In the genomic region with DNA sequence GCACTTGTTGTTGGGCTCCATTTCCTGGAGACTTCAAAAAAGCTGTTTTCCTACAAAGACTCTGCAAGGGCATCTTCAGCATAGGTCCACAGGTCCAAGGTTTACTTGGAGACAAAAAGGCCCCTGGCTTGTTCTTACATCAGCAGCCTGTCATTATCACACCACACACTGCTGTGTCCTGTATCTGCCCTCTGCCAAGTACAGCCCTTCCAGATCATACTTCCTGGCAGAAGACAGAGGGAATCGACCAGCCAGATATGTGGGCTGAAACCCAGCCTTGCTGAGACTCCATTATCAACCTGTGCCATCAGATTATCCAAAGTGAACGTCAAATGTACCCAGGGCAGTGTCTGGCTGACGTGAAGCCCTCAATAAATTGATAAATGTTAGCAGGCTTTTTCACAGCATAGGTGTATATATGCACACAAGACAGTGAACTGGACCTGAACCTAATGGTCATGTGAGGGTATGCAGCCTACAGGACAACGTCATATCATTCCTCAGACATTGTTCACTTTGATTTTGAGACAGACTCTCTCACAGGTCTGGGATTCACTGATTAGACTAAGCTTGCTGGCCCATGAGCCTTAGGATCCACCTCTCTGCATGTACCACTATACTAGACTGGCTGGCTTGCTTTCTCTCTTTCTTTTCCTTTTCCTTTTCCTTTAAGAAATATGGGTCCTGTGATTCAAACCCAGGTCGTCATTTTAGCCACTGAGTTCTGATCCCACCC, we compare ENCODE assay signal across 34 mouse cellular contexts. TPM values are rescaled to one million over a fixed set of nuclear protein-coding genes. Genes with fewer than 3 reads are reported as not detected.
A peak's percentile ranks its signal among the peaks of the same experiment; 100 is the strongest.
DNase-seq lines count a peak whose midpoint lies in the region; ATAC-seq and TF ChIP-seq lines count a peak whose summit lies in the region.
"Had no signal": no experiment of that assay in that cellular context is flagged by ENCODE, and none has a peak within 500 bp of the region (broad histone marks: within the 10 kb centered on the region; RNA-seq: fewer than 3 reads in every experiment).

No protein-coding gene starts in this region.

- no peak for TF ChIP-seq CTCF in liver, embryonic 14.5 days (IDR thresholded peaks at IDR 0.05; ENCODE audit: low read depth)

- WGBS in heart, embryonic 11.5 days (ENCODE audit: insufficient replicate concordance), result 58% methylated on average over 5 of the region's 5 CpGs
- WGBS in liver, embryonic 14.5 days (ENCODE audit: insufficient replicate concordance), result 22% methylated on average over 5 of the region's 5 CpGs
- 84% methylated on average over 5 of the region's 5 CpGs for WGBS in kidney, embryonic 16.5 days

- H3K36me3 ChIP-seq in heart, embryonic 11.5 days (ENCODE audit: control insufficient read depth, insufficient read depth, low read length), result peaks cover 17% of the 10 kb centered on the region
- H3K36me3 ChIP-seq in liver, embryonic 14.5 days (replicated peaks; ENCODE audit: control insufficient read depth, insufficient read depth, low read depth), result no peaks in the 10 kb centered on the region
- peaks cover 20% of the 10 kb centered on the region for H3K36me3 ChIP-seq in kidney, embryonic 16.5 days (ENCODE audit: insufficient read depth, low read length)
- H3K36me3 ChIP-seq: G1E; midbrain, embryonic 15.5 days had no signal

- intact Hi-C loops in left cerebral cortex, postnatal 10 days (cut with DNase I), result no loop called here

- no peak overlapping the region for H3K4me3 ChIP-seq in heart, embryonic 11.5 days (ENCODE audit: low read depth, low read length)
- no peak overlapping the region for H3K4me3 ChIP-seq in liver, embryonic 14.5 days (ENCODE audit: insufficient read depth in 1 of 2, low read depth in 2 of 2, low read length in 2 of 2)
- no peak overlapping the region for H3K4me3 ChIP-seq in kidney, embryonic 16.5 days (ENCODE audit: low read length)
- H3K4me3 ChIP-seq: embryonic facial prominence, embryonic 10.5 days; embryonic facial prominence, embryonic 15.5 days; forebrain, embryonic 13.5 days; heart, adult 2 months; heart, embryonic 13.5 days; kidney, embryonic 15.5 days; midbrain, embryonic 10.5 days; midbrain, embryonic 15.5 days; neural tube, embryonic 15.5 days had no signal

- no peaks in the 10 kb centered on the region for H3K9me3 ChIP-seq in heart, embryonic 11.5 days (replicated peaks; ENCODE audit: control insufficient read depth, low read length)
- H3K9me3 ChIP-seq in liver, embryonic 14.5 days (ENCODE audit: control insufficient read depth, low read length), result no peaks in the 10 kb centered on the region
- no peaks in the 10 kb centered on the region for H3K9me3 ChIP-seq in kidney, embryonic 16.5 days (ENCODE audit: low read length)
- H3K9me3 ChIP-seq: embryonic facial prominence, embryonic 10.5 days; embryonic facial prominence, embryonic 15.5 days; forebrain, embryonic 13.5 days; G1E; heart, embryonic 13.5 days; kidney, embryonic 15.5 days; midbrain, embryonic 10.5 days; midbrain, embryonic 15.5 days; neural tube, embryonic 15.5 days had no signal

- H3K27me3 ChIP-seq in heart, embryonic 11.5 days (ENCODE audit: control insufficient read depth, insufficient read depth, low read length), result no peaks in the 10 kb centered on the region
- H3K27me3 ChIP-seq in liver, embryonic 14.5 days (ENCODE audit: control insufficient read depth, insufficient read depth, low read length), result no peaks in the 10 kb centered on the region
- H3K27me3 ChIP-seq in kidney, embryonic 16.5 days (ENCODE audit: insufficient read depth, low read length), result no peaks in the 10 kb centered on the region
- H3K27me3 ChIP-seq: embryonic facial prominence, embryonic 15.5 days; forebrain, embryonic 13.5 days; heart, embryonic 13.5 days; kidney, embryonic 15.5 days; midbrain, embryonic 15.5 days; neural tube, embryonic 15.5 days; Patski had no signal

- peak; percentile 47; the same call in 1 of the 2 replicates for TF ChIP-seq EP300 in liver, embryonic 14.5 days (IDR thresholded peaks at IDR 0.05; ENCODE audit: low read depth)

- peaks cover 4% of the 10 kb centered on the region for H3K4me1 ChIP-seq in heart, embryonic 11.5 days (ENCODE audit: control insufficient read depth, insufficient read depth, low read length)
- H3K4me1 ChIP-seq in liver, embryonic 14.5 days (replicated peaks; ENCODE audit: control insufficient read depth in 2 of 2, insufficient read depth in 2 of 2, low read length in 1 of 2), result peaks cover 7 to 14% of the 10 kb centered on the region in 2 experiments; a peak in 2 of 4 replicates
- H3K4me1 ChIP-seq in kidney, embryonic 16.5 days (ENCODE audit: insufficient read depth, low read length), result peaks cover 5% of the 10 kb centered on the region; the same call in 1 of the 2 replicates
- H3K4me1 ChIP-seq: embryonic facial prominence, embryonic 10.5 days; embryonic facial prominence, embryonic 15.5 days; forebrain, embryonic 13.5 days; kidney, embryonic 15.5 days; midbrain, embryonic 10.5 days; midbrain, embryonic 15.5 days; neural tube, embryonic 15.5 days had no signal

- no peak overlapping the region for H3K27ac ChIP-seq in heart, embryonic 11.5 days (ENCODE audit: low read depth, low read length)
- no peak overlapping the region; the same call in 1 of the 2 replicates for H3K27ac ChIP-seq in liver, embryonic 14.5 days
- H3K27ac ChIP-seq in kidney, embryonic 16.5 days (ENCODE audit: low read length), result no peak overlapping the region
- H3K27ac ChIP-seq: embryonic facial prominence, embryonic 10.5 days; embryonic facial prominence, embryonic 15.5 days; forebrain, embryonic 13.5 days; heart, adult 2 months; heart, embryonic 13.5 days; hindbrain, embryonic 14.5 days; kidney, embryonic 15.5 days; macrophage; midbrain, embryonic 10.5 days; midbrain, embryonic 15.5 days; neural tube, embryonic 15.5 days had no signal

- H3K4me2 ChIP-seq in heart, embryonic 11.5 days, result no peak overlapping the region
- H3K4me2 ChIP-seq in liver, embryonic 14.5 days (ENCODE audit: low read depth), result no peak overlapping the region
- H3K4me2 ChIP-seq in kidney, embryonic 16.5 days (replicated peaks; ENCODE audit: low read depth, low read length), result no peak overlapping the region
- H3K4me2 ChIP-seq: embryonic facial prominence, embryonic 15.5 days; forebrain, embryonic 13.5 days; heart, embryonic 13.5 days; hindbrain, embryonic 14.5 days; kidney, embryonic 15.5 days; midbrain, embryonic 15.5 days; neural tube, embryonic 15.5 days had no signal

- H3K9ac ChIP-seq in heart, embryonic 11.5 days (ENCODE audit: low read depth, low read length), result no peak overlapping the region
- H3K9ac ChIP-seq in liver, embryonic 14.5 days (replicated peaks), result no peak overlapping the region
- H3K9ac ChIP-seq in kidney, embryonic 16.5 days (replicated peaks; ENCODE audit: low read length), result no peak overlapping the region
- H3K9ac ChIP-seq: embryonic facial prominence, embryonic 15.5 days; forebrain, embryonic 13.5 days; heart, embryonic 13.5 days; hindbrain, embryonic 14.5 days; kidney, embryonic 15.5 days; midbrain, embryonic 15.5 days; neural tube, embryonic 15.5 days had no signal

- ATAC-seq in heart, embryonic 11.5 days (replicated peaks; ENCODE audit: insufficient number of reproducible peaks, low FRiP score, low TSS enrichment), result no peak
- ATAC-seq in liver, embryonic 14.5 days (ENCODE audit: insufficient read depth), result peak; percentile 87
- peak; percentile 97 for ATAC-seq in megakaryocyte-erythroid progenitor cell, adult 5-6 weeks (replicated peaks; ENCODE audit: low FRiP score, low TSS enrichment, poor library complexity, severe bottlenecking)
- ATAC-seq in kidney, embryonic 16.5 days (ENCODE audit: low FRiP score, low TSS enrichment), result no peak
- ATAC-seq: forebrain, embryonic 13.5 days; midbrain, embryonic 15.5 days; Patski had no signal

- peak; percentile 87 for DNase-seq in heart, adult 11 months
- peak; percentile 39 for DNase-seq in liver
- DNase-seq in liver, embryonic 14.5 days (ENCODE audit: low read depth in 3 of 3, low spot score in 3 of 3), result peak in 1 of 3 experiments; percentile 23
- DNase-seq in kidney, postnatal 14 days, result no peak
- DNase-seq in left cerebral cortex, postnatal 10 days (ENCODE audit: extremely low spot score in 1 of 2, low spot score in 2 of 2), result no peak
- DNase-seq: adrenal gland, postnatal 14 days; cerebellum, adult 18-20 months; cerebellum, postnatal 10 days; gastrocnemius, postnatal 10 days; heart, adult 2 months; heart, postnatal 10 days; kidney, adult 18-20 months; layer of hippocampus, adult 9-11 months; lung, adult 2 months; lung, postnatal 10 days; retina, postnatal 1 day; right cerebral cortex, postnatal 14 days; thymus, adult 18-20 months; thymus, postnatal 25 days had no signal

RNA-seq across cellular contexts. Expression of a gene that starts 20.6 kb away (rescaled TPM):
- 21.9 and 24.5 TPM in 2 replicates for polyA plus RNA-seq in heart, embryonic 11.5 days (2014; fragmentation: Nextera tagmentation; extraction: Ambion mirVana)
- 32.6 and 37.9 TPM in 2 replicates for polyA plus RNA-seq in liver, embryonic 14.5 days (2012; rRNA removed)
- polyA plus RNA-seq in liver, embryonic 14.5 days (2014; fragmentation: Nextera tagmentation; extraction: Ambion mirVana), result 21.0 and 21.6 TPM in 2 replicates
- 104 and 186 TPM in 2 replicates for total RNA-seq in megakaryocyte-erythroid progenitor cell, adult 5-6 weeks (2014; fragmentation: Nextera tagmentation)
- total RNA-seq in megakaryocyte-erythroid progenitor cell, adult 5-6 weeks (2017), result 124 and 130 TPM in 2 replicates
- 23.0 and 23.3 TPM in 2 replicates for polyA plus RNA-seq in kidney, embryonic 16.5 days (2015; fragmentation: Nextera tagmentation; extraction: Ambion mirVana)
- 10 to 100 TPM; 64.1 to 72.2 TPM for total RNA-seq in left cerebral cortex, postnatal 10 days (2021)

Comparison
In these comparisons a context has a peak if more than half of its experiments do, and no peak if none do; other contexts are left out.
1. DNase-seq: peak in heart, adult 11 months (single experiment) and liver (single experiment); none in kidney, postnatal 14 days (single experiment) and left cerebral cortex, postnatal 10 days (0 of 2).
2. ATAC-seq: peak in liver, embryonic 14.5 days (single experiment) and megakaryocyte-erythroid progenitor cell, adult 5-6 weeks (single experiment); none in heart, embryonic 11.5 days (single experiment) and kidney, embryonic 16.5 days (single experiment).